Mouse (Mus musculus): ENCODE data around the gene Olfr479.
"Not testable (repeated sequence)": the region's sequence is repeated elsewhere in the genome, so short reads cannot be mapped to it uniquely, and the experiment has no call there.

Gene Olfr479

DNA sequence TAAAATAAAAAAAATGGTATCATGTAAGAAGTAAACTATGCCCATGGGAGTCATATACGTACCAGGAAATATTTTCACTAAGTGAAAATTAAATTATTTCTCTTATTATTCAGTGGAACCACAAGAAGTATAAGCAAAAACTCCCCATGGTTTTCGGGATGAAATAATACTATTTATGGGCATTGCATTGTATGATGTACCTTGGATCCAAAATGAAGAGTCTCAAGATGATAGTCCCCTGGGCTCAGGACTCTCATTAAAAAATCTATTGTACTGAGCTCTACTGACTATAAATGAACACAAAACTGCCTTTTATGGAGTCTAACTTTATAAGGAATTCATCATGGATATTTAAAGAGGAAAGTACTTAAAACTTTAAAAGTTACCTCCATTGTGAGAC is at the start of gene Olfr479:
Gene Olfr479, plus strand, starts transcription at position 301 of the 400 bp plus-strand sequence.
- DNase-seq (ENCODE audit: extremely low read depth, insufficient read length, low spot score): no peak

DNA sequence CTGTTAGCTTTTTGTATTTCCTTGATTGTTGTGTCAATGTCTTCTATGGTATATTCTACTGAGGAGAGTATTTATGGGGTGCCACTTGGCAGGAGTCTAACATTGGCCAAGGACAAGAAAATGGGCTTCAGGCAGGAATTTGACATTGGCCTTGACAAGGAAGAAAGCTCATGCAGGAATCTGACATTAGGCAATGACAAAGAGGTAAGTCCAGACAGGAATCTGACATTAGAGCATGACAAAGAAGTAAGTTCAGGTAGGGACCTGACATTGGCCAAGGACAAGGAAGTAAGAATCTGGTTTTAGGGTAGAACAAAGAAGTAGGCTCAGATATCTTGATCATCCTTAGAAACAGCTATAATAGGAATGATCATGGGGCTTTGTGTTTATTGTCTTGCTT is 36.2 kb upstream of the Olfr479 start:
- not testable (repeated sequence) for DNase-seq (ENCODE audit: extremely low read depth, insufficient read length, low spot score)

DNA sequence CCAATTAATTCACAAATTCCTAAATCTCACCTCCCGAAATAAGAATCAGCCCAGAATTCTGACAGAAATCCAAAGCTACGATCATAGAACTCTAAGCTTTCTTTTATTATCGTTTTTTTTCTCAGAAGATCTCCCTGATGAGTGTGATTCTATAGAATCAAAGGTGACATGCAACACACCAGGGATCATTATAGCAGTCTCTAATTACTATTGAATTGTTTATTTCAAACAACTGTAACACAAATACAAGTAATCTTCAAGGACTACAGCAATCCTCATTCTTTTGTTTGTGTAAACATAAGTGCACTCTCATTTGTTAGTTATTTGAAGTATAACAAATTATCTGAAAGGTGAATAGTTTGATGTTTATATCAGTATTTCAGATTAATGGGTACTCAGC is 16.6 kb upstream of the Olfr479 start, which contains the start of gene Olfr478:
Gene Olfr478, minus strand, starts transcription at position 101 of the 400 bp plus-strand sequence.
- no peak for DNase-seq (ENCODE audit: extremely low read depth, insufficient read length, low spot score)

DNA sequence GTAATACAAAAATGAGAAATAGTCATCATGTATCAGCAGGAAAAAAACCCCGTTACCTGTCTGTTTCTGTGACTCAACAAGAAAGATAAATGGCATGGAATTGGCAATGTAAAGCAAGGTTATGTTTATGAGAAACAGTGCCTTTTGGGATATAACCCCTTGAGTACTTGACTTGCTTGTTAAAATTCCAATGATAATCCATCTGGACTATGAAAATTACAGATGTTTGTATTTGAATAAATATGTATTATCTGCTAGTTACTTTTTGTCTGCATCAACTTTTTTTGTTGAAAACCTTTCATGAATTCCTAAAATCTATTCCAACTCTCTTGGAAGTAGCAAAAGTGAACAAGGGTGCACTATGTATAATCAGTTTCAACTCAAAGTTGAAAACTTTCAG is 16.8 kb downstream of the Olfr479 start, which contains the start of gene Olfr480:
Gene Olfr480, minus strand, starts transcription at position 101 of the 400 bp plus-strand sequence.
- no peak for DNase-seq (ENCODE audit: extremely low read depth, insufficient read length, low spot score)

DNA sequence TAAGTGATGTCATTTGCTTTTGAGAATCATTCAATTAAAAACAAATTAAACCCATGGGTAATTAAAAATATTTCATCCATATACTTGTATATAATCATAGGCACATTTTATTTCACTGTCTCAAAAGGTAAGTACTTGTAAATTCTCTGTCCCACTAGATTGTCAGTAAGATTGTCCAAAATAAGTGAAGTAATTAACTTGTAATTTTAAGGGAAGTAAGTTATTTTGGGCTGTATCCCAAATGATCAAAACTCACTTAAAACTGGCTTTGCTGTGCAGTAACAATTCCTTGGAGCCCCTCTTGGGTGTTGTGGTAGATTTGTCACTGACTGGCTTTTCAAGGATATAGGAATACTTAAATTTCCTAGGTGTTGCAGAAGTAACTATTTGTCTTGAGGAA is 29.1 kb downstream of the Olfr479 start, which contains the start of gene Olfr481:
Gene Olfr481, plus strand, starts transcription at position 301 of the 400 bp plus-strand sequence.
- no peak for DNase-seq (ENCODE audit: extremely low read depth, insufficient read length, low spot score)

DNA sequence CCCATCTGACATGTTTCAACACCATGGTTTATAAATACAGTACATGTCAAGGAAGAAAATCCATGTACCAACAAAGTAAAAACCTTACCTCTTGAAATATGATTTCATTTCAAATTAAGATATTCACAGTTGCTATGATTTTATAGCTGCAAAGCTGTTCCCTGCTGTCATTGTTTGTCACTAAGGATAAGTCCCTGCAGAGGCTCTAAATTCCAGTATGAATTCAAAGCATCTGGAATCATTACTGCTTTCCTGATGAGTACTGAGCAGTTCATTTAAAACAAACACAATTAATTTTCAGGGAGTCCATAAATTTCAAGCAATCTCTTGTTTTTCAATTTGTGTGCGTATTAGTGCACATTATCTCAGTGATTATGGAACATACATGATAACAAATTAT is 47.0 kb downstream of the Olfr479 start, which contains the start of gene Olfr482:
Gene Olfr482, minus strand, starts transcription at position 101 of the 400 bp plus-strand sequence.
- DNase-seq (ENCODE audit: extremely low read depth, insufficient read length, low spot score): no peak

DNA sequence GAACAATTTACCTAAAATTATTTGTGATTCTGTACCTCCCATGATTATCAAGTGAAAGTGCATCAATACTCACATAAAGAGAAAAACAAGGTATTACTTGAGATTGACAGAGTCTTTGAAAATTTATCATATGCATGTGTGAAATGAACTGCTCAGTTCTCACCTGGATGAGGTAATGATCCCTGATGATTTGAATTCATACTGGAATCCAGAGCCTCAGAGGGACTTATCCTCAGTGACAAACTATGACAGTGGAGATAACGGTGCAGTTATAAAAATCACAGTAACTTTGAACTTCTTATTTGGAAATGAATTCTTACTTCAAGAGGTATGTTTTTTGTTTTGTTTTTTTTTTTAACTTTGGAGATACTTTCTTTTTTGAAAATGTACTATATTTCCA is 50.1 kb downstream of the Olfr479 start, which contains the start of gene Olfr483:
Gene Olfr483, plus strand, starts transcription at position 301 of the 400 bp plus-strand sequence.
- DNase-seq (ENCODE audit: extremely low read depth, insufficient read length, low spot score): no peak

Data from 3134 (cell line).